Mouse (Mus musculus) megakaryocyte, embryonic 14.5 days (primary cell): ENCODE data around the gene Sox5. TPM values are rescaled to one million over a fixed set of nuclear protein-coding genes. Genes with fewer than 3 reads are reported as not detected.
"Not testable (repeated sequence)": the region's sequence is repeated elsewhere in the genome, so short reads cannot be mapped to it uniquely, and the experiment has no call there.

Source experiments
- H3K27me3 ChIP-seq: replicated peaks from 2 replicates; pipeline ENCODE3; 2012; ENCODE audit warnings: inconsistent platforms
- H3K36me3 ChIP-seq: replicated peaks from 2 replicates; pipeline ENCODE3; 2012; ENCODE audit warnings: low read length, inconsistent platforms, mixed read lengths
- H3K4me1 ChIP-seq: 2 replicates; pipeline ENCODE4 v1.6.1; 2012; ENCODE audit warnings: inconsistent platforms
- H3K4me3 ChIP-seq: replicated peaks from 2 replicates; pipeline ENCODE3; 2012; ENCODE audit warnings: moderate library complexity, mild to moderate bottlenecking, inconsistent platforms
- H3K9me3 ChIP-seq: 2 replicates; pipeline ENCODE4 v1.6.1; 2012; ENCODE audit warnings: inconsistent platforms
- FLI1 ChIP-seq: IDR thresholded peaks from 2 replicates; pipeline ENCODE4 v1.6.1; 2012; ENCODE audit warnings: low read length, inconsistent platforms, mixed read lengths
- GATA1 ChIP-seq: IDR thresholded peaks from 3 replicates; pipeline ENCODE4 v1.6.1; 2012; ENCODE audit warnings: mixed read lengths, low read length, inconsistent platforms, borderline replicate concordance
- polyA plus RNA-seq: library from polyadenylated mRNA; stranded (reverse); fragments of >175 nt; gene quantifications from 2 replicates; pipeline ENCODE4 v1.2.3, GENCODE M21; 2012; ENCODE audit warnings: low replicate concordance; ENCODE audit not compliant: insufficient read depth

The Sox5 gene
- polyA plus RNA-seq, 1 experiment: 0.07 TPM

DNA sequence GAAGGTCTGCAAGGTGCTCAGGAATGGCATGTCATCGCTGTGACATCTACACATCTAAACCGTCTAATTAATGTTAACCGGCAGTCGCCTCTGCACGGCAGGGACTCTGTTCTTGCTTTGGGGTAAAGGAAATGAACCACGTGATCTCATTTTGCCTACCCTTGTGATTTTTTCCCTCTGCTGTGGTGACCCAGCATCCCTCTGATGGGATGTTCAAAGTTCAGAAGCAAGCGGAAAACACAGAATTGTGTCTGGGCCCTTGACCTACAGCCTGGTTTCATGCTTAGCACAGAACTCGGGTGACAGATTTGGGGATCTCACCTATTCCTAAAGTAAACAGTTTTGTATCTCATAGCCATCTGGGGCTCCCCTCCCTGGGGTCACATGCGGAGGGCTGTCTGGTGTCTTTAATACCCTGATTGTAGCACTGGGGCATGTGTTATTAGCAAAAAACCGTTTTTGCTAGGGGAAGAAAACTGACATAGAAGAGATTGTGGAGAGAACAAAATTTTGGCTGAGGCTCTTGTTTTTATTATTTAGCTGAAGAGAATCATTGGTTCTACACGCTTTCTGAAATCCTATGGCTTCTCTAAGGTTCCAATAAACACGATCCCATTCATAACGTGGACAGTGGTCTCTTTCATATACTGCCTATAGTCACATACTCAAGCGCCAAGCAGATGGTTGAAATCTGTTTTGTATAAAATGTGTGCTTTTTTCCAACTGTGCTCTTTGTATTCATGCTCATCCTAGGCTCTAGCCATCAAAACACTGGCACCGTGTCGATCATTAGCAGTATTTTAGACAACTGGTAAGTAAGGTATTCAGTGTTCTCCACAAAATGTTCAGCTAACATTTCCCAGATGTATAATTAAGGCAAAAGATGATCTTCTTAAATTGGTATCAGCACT is 584.3 kb downstream of the Sox5 start:
- no peaks in the 10 kb centered on the region for H3K36me3 ChIP-seq
- H3K9me3 ChIP-seq: 0 out of 2 replicates have a peak, but pooled peaks cover 6% of the 10 kb centered on the region
- no peaks in the 10 kb centered on the region for H3K4me1 ChIP-seq
- TF ChIP-seq GATA1 (no peak), FLI1 (no peak)
- peaks cover 3% of the 10 kb centered on the region for H3K27me3 ChIP-seq
- H3K4me3 ChIP-seq: no peak overlapping the region

DNA sequence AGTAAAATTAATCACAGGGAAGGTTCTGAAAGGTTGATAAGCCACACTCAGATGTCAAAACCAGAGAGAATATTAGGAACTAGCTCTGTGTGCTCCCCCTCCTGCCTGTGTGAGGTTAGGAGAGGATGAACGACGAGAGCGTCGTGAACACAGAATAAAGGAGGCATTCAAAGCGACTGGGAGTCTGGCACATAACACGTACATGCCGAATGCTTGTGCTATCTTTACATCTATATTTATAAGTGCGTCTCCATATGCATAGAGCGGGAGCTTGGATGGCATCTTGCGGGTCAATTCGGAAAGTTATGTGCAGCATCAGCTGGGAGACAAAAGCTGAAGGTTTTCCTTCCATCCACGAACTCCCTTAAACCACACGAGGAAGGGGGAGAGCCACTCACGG is 585.8 kb downstream of the Sox5 start:
- H3K27me3 ChIP-seq: peaks cover 3% of the 10 kb centered on the region
- no peak overlapping the region for H3K4me3 ChIP-seq
- no peaks in the 10 kb centered on the region for H3K36me3 ChIP-seq
- no peak for TF ChIP-seq GATA1
- TF ChIP-seq FLI1: no peak
- peaks cover 2% of the 10 kb centered on the region; the same call in 1 of the 2 replicates for H3K4me1 ChIP-seq
- peaks cover 10% of the 10 kb centered on the region for H3K9me3 ChIP-seq

DNA sequence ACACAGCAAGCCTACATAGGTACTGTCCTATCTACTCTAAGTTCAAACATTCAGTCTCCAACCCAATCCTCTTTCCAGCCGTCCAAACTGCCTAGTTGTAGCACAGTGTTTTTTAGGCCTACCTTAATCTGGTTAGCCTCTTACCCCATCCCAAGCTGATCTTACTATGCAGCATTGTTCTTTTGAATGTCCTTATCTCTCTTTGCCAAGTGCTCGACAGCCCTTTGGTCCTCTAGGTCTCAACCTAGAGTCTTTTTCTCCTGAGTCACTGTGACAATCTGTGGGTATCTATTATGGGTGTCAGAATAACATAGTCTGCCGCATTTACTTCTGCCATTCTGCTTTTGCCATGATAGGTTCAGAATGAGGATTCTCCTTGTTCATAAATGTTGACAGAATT is 598.7 kb downstream of the Sox5 start:
- TF ChIP-seq GATA1 (no peak), FLI1 (no peak)
- H3K36me3 ChIP-seq: no peaks in the 10 kb centered on the region
- no peaks in the 10 kb centered on the region for H3K4me1 ChIP-seq
- H3K27me3 ChIP-seq: no peaks in the 10 kb centered on the region
- H3K4me3 ChIP-seq: no peak overlapping the region
- H3K9me3 ChIP-seq: peaks cover 6% of the 10 kb centered on the region

DNA sequence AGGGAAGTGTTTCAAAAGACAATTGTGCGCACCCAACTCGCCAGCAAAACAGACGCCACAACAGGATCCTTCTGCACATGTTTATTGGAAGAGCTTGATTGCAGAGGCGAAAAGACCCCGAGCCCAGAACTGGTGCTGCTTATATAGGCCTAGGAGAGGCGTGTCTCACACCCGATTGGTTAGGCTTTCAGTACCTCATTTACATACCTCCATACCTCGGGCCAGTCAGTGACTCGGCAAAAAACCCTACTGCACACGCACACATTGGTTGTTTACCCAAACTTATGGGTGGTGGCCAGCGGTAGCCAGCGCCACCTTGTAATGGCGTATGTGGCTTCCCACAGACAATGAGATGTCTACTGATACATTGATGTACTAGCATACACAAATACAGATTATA is 599.3 kb downstream of the Sox5 start:
- H3K27me3 ChIP-seq, H3K4me1 ChIP-seq, H3K4me3 ChIP-seq, H3K36me3 ChIP-seq, H3K9me3 ChIP-seq: not testable (repeated sequence)

DNA sequence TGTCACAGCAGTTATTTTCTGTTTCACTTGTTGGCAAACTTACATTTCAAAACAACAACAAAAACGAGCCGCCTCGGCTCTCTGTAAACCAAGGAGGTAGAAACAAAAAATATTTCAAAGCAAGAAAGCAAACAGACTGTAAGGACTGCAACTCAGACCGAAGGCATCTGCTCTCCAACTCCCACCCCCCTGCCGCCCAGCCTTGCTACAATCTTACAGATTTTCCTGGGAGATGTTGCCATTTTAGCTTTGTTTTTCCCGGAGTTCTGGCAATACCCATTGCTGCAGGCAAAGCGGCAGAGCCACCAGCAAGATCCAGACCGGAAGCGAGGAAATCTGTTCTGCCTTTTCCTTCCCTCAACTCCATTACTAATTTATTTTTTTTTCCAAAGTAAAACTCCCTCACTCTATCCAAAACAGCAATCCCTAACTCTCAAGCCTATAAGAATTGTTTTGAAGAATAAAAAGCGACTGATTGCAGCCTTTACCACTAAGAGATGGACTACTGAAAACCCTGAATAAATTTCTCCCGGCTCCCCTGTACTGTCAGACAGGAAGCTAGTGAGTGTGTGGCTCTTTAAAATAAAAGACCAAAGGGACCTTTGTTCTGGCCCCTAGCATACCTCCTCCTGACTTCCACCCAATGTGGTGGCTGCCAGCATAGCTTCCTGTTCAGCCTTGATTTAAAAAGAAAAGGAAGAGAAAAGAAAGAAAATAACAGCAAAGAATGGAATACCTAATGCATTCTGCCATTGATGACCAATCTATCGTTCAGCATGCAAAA is 600.5 kb downstream of the Sox5 start:
- Histone ChIP-seq H3K4me1 (no peaks in the 10 kb centered on the region), H3K36me3 (no peaks in the 10 kb centered on the region), H3K4me3 (no peak overlapping the region), H3K27me3 (no peaks in the 10 kb centered on the region), H3K9me3 (peaks cover 6% of the 10 kb centered on the region)
- TF ChIP-seq FLI1: no peak
- TF ChIP-seq GATA1: no peak

DNA sequence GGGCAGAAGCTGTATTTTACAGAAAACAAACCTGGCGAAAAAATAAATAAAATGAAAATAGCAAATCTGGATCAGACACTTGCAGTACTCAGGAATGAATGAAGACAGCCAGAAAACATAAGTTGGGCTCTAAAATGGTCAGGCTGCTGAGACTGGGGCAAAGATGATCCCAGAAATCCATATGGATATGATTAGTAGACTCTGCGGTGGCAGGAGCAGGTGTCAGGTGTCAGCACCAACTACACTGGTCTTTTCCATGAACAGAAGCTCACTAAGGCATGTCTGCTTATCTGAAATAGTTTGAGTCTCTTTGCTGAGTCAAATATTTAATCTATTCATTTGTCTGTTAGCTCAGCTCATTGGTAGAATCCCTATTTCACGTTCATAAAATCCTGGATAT is 602.7 kb downstream of the Sox5 start:
- H3K4me3 ChIP-seq: no peak overlapping the region
- peaks cover 6% of the 10 kb centered on the region for H3K9me3 ChIP-seq
- H3K36me3 ChIP-seq: no peaks in the 10 kb centered on the region
- TF ChIP-seq GATA1: no peak
- TF ChIP-seq FLI1: no peak
- H3K27me3 ChIP-seq: no peaks in the 10 kb centered on the region
- no peaks in the 10 kb centered on the region for H3K4me1 ChIP-seq

DNA sequence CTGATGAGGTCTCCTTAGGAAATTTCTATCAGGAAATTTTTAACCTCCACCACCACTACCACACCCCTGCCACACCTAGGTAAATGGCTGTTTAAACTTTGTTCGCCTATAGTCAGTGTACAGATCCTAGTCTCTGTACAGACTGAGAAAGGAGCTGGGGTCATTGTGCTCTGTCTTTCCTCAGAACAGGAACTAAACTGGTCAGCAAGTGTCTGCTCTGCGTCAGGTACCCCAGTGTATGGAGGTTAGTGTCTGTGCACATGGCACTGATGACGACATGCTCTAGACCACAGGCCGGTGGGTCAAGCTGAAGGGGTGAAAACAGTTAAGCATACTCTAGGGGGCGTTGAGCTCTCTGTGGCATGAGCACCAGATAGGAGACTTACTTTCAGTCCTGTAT is 605.1 kb downstream of the Sox5 start:
- no peak for TF ChIP-seq FLI1
- TF ChIP-seq GATA1: no peak
- Histone ChIP-seq H3K4me1 (no peaks in the 10 kb centered on the region), H3K27me3 (peaks cover 2% of the 10 kb centered on the region), H3K36me3 (no peaks in the 10 kb centered on the region), H3K4me3 (peak overlapping the region; percentile 1), H3K9me3 (0 out of 2 replicates have a peak, but pooled peaks cover 4% of the 10 kb centered on the region)

DNA sequence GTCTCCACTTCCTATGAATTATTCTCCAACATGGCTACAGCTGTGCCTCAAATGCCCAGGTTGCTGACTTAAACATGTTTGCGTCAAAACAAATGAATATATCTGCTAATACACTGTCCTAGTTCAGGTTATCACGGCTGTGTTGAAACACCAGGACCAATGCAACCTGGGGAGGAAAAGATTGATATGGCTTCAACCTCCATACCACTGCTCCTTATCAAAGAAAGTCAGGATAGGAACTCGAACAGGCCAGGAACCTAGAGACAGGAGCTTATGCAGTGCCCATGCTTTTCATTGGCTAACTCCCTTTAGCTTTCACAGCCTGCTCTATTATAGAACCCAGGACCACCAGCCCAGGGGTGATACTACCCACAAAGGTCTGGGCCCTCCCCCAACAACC is 606.2 kb downstream of the Sox5 start:
- Histone ChIP-seq H3K4me3 (no peak overlapping the region), H3K4me1 (no peaks in the 10 kb centered on the region), H3K9me3 (0 out of 2 replicates have a peak, but pooled peaks cover 4% of the 10 kb centered on the region), H3K27me3 (peaks cover 2% of the 10 kb centered on the region), H3K36me3 (no peaks in the 10 kb centered on the region)
- no peak for TF ChIP-seq FLI1
- TF ChIP-seq GATA1: no peak

DNA sequence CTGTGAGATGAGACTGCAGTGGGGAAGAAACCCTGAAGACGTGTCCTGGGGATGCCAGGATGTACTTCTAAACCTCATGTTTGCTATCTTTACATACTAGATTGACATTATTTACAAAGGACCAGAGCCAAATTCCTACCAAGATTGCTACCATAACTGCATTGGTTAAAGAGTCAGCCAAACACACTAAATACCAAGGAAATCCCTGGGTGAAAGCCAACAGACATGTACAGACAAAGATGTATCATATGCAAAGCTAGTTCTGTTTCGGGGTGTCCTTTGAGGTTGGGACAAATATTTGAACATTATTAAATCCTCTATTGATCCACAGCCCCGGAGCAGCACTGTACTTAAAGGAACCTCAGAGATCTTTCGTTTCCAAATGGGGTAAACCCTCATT is 611.2 kb downstream of the Sox5 start:
- Histone ChIP-seq H3K4me3 (no peak overlapping the region), H3K9me3 (peaks cover 9% of the 10 kb centered on the region), H3K36me3 (no peaks in the 10 kb centered on the region), H3K4me1 (no peaks in the 10 kb centered on the region), H3K27me3 (peaks cover 2% of the 10 kb centered on the region)
- no peak for TF ChIP-seq FLI1
- no peak for TF ChIP-seq GATA1

DNA sequence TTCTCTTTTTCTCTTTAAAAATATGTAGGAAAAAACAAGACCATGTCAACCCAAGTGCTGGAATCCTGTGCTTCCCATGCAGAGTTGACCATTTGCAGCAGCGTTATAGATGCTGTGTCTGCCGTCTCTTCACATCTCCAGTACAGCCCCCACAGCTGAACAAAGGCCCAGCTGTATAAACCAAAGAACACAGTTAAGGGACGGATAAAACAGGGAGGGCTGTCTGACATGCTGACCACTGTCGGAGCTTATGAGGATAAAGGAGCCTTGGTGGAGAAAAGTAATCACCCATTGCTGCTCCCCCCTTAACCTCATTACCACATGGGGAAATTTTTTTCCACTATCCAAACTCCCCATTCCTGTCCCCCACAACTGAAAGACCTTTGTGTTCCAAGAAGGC is 612.0 kb downstream of the Sox5 start:
- no peak for TF ChIP-seq FLI1
- H3K4me3 ChIP-seq: no peak overlapping the region
- no peaks in the 10 kb centered on the region for H3K4me1 ChIP-seq
- peaks cover 9% of the 10 kb centered on the region for H3K9me3 ChIP-seq
- H3K27me3 ChIP-seq: peaks cover 2% of the 10 kb centered on the region
- H3K36me3 ChIP-seq: no peaks in the 10 kb centered on the region
